Mouse (Mus musculus): ENCODE measurements at regions not wholly inside any gene's neighbourhood (a gene's known extent, or its start where the extent isn't known, plus 50 kb on each side); places are given as distances from the start of the nearest gene placed in this dataset.

- no peak for DNase-seq (ENCODE audit: low spot score)
Observed at GRCm38 (mm10) chr9:115547625-115548325, 237.6 kb upstream of the Stt3b start.

- DNase-seq (ENCODE audit: low spot score): no peak
Observed at GRCm38 (mm10) chr9:115548722-115549349, 238.6 kb upstream of the Stt3b start.

DNA sequence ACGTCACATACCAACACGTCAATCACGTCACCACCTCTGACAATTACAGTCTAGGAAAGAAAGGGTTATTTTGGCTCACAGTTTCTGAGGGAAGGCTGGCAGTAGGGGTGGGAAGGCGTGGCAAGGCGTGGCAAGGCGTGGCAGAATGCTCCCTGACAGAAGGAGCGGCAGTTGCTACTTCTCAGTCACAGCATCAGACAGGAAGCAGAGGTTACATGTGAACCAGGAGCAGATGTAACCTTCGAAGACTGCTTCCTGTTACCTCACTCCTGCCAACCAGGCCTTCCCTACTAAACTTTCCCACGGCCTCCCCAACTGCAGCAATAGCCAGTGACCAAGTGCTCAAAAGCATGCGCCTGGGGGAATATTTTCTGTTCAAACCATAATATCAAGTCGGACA lies 240.9 kb upstream of the Stt3b start:
- DNase-seq (ENCODE audit: low spot score): no peak

GRCm38 (mm10) chr9:115551501-115551900 lies 241.3 kb upstream of the Stt3b start:
- DNase-seq (ENCODE audit: low spot score): no peak

- DNase-seq (ENCODE audit: low spot score): no peak
Observed at GRCm38 (mm10) chr9:115558131-115558530, 247.9 kb upstream of the Stt3b start.

DNA sequence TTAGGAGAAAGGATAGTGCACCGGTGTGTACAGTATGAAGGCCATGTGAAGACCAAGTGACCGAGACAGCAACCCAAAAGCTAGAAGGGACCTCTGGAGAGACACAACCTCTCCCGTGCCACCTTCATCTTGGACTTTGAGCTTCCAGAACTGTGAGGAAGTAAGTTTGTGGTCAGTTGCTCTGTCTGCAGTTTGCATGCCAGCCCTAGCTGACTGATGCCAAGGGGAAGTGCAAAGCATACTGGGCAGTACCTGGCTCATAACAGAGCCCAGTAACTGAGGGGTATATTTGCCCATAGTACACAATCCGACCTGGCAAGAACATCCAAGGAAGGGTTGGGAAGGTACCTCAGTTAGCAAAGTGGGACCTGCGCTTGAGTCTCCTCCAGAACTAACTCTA lies 249.3 kb upstream of the Stt3b start:
- DNase-seq (ENCODE audit: low spot score): no peak

GRCm38 (mm10) chr9:115561207-115561606 lies 251.0 kb upstream of the Stt3b start:
- no peak for DNase-seq (ENCODE audit: low spot score)

GRCm38 (mm10) chr9:115562783-115563182 lies 252.6 kb upstream of the Stt3b start:
- no peak for DNase-seq (ENCODE audit: low spot score)

- no peak for DNase-seq (ENCODE audit: low spot score)
Observed at GRCm38 (mm10) chr9:115564366-115564765, 254.1 kb upstream of the Stt3b start.

- DNase-seq (ENCODE audit: low spot score): no peak
Observed at GRCm38 (mm10) chr9:115568693-115569334, 258.6 kb upstream of the Stt3b start.

DNA sequence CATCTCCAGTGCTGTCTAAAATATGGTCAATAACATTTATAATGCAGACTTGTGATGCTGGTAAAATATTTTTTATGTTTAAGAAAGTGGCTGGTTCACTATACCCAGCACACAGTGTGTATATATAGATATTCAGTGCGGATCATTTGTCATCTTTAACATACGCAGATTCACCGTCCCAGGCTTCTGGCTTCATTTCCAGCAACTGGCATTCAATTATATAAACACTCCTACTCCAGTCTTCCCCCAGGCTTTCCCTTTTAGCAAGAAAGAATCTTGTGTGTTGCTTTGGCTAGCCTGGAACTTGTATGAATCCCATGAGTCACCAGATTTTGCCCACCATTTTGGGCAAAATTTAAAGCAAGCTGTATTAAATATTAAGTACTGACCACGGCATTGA lies 260.8 kb upstream of the Stt3b start:
- no peak for DNase-seq (ENCODE audit: low spot score)

DNA sequence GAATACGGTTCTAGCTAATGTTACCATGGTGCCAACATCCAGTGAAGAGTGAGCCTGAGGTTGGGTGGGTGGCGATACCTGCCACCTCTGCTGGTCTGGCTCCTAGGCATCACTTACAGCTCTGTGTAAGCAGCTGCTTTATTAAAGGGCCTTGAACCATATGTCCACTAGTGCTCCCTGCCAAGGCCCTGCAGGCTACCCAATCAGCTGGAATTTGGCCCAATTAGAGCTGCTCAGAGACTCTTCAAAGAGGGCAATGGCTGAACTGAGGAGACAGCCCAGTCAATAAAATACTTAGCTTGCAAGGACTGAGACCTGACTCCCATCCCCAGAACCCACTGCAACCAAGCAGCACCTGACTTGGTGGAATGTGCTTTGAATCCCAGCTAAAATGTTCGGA lies 270.9 kb upstream of the Stt3b start:
- no peak for DNase-seq (ENCODE audit: low spot score)

GRCm38 (mm10) chr9:115583548-115583947 lies 273.3 kb upstream of the Stt3b start:
- DNase-seq (ENCODE audit: low spot score): no peak

DNA sequence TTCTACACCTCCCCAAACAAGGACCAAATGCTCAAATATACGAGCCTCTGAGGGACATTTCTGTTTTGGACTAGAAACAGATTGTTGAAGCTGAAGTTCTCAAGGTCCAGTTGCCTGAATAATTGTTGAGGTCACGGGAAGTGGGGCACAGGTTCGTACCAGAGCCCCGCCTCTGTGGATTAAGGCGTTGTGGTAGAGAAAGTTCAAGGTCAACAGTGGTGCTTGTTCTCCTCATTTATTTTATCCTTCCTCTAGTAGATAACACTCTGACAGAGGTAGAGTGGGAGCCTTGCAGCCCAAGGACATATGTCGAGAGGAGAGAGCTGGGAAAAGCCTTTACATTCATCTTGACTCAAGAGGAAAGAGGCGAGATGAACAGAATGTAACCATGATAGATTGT lies 274.7 kb upstream of the Stt3b start:
- no peak for DNase-seq (ENCODE audit: low spot score)

DNA sequence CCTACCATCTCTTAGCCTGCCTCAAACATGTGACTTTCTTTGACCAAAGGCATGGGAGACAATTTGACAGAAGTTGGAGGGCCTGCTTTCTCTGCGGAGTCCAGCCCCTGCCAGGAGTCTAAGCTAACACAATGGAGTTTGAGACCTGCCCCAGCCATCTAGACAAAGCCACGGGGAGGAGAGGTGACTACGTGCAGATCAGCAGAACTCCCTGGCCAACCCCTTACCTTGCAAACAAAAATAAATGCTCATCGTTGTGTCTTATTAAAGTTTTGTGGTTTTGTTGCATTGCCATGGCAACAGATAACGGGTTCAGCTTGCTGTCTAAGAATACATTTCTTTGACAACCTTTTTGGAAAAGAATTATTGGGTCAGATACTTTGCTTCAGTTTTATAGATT lies 282.2 kb upstream of the Stt3b start:
- no peak for DNase-seq (ENCODE audit: low spot score)

DNA sequence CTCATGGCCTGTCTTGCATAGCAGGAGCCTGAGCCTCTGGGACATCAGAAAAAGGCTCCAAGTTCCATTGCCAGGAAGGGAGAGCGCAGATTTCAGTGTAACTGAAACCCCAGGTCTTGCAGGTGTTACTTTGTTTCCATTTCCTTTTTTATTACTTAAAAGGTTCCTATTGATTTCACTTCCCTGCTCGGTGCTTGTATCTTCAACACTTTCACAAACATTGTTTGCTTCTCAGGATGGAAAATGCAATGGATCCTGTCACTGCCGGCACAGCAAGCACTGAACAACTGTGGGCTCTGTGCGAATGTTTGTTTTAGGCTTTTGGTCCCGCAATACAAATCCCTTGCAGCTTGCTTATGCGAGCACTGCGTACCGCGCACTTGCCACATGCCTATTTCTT lies 290.0 kb upstream of the Stt3b start:
- DNase-seq (ENCODE audit: low spot score): no peak

DNA sequence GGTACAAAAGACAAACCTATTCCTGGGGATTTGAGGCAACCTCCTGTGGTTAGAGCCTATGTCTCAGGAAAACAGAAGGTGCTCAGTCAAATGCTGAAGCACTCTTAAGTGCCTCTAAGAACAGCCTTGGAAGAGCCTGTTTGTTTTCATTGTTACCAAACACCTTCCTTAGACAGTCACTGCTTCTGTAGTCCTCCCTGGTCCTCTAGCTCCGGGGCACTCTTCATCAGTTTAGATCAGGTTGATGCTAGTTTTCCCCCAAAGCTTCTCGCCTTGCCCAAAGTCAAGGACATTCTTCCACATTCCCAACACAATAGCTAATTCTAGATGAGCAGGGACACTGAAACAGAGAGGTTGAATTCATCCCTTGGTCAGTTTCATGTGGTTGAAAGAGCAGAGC lies 290.6 kb upstream of the Stt3b start:
- no peak for DNase-seq (ENCODE audit: low spot score)

GRCm38 (mm10) chr9:115602772-115603171 lies 292.6 kb upstream of the Stt3b start:
- no peak for DNase-seq (ENCODE audit: low spot score)

DNA sequence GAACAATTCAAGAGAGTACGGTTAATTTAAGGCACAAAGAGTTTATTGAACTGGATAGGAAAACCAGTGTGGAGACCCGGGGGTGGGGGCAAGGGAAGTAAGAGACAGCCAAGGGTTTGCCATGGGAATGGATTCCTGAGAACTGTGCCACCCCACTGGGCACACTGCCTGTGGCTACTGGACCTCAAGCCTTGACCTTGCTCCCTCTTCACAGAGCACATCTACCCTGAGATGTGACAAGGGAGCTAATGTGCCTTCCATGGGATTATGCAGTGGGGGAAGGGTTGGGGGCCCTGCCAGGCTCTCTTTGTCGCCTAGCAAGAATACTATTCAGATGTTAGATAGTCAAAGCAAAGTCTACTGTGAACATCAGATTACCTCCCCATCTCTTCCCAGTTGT lies 294.2 kb upstream of the Stt3b start:
- DNase-seq (ENCODE audit: low spot score): no peak

- no peak for DNase-seq (ENCODE audit: low spot score)
Observed at GRCm38 (mm10) chr9:115604968-115605682, 294.9 kb upstream of the Stt3b start.

DNA sequence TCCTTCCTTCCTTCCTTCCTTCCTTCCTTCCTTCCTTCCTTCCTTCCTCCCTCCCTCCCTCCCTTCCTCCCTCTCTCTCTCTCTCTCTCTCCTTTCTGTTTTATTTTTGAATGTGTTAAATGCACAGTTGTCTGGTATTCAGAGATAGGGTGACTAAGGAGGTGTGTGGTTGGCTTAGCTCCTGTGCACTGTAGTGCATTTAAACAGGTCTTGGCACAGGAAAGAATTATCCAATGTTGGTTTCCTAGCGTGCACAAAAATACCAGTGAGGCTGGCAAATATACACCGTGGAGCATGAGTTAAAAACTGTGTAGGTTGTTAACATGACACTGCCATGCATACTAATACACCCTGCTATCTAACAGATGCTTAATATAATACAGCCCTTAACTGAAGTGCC lies 297.7 kb upstream of the Stt3b start:
- no peak for DNase-seq (ENCODE audit: low spot score)

- DNase-seq (ENCODE audit: low spot score): no peak
Observed at GRCm38 (mm10) chr9:115608377-115608776, 298.2 kb upstream of the Stt3b start.

DNA sequence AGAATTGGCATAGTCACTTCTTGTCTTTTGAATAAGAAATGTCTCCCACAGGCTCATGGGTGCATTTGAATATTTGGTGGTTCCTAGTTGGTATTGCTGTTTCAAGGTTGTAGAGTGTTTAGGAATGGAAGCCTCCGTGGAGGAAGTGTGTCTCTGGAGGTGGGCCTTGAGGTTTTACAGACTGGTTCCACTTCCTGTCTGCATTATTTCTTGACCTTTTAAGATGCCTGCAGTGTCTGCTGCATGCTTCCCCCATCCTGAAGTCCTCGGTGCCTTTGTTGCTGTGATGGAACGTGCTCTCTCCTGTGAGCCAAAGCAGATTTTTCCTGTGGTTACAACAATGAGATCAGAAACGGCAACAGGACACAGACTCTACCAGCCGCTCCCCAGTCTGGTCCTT lies 299.4 kb upstream of the Gadl1 start:
- no peak for DNase-seq (ENCODE audit: low spot score)
